Mouse (Mus musculus): ENCODE results near the gene Mrgpra6. TPM values are rescaled to one million over a fixed set of nuclear protein-coding genes. Genes with fewer than 3 reads are reported as not detected.

The Mrgpra6 gene
- not detected for total RNA-seq (2021)
- long read RNA-seq, experiment 1: 0 reads
- long read RNA-seq, experiment 2: 0 reads

DNA sequence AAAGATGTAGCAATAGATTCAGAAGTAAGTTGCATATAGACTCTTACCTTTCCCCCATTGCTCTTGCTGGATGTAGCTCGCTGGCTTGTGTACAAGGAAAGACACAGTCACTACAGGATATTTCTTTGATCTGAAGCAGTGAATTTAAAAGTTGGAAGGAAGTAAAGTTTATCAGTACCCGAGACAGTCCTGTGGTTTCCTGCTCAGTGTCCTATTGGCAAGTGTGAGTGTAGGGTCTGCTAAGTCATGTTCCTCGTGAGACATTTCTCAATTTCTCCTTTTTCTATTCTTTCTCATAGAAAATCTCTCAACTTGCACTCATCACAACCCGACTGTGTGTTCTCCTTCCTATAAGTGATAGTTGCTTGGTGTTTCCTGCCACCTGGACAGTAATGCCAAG is at the start of gene Mrgpra6:
Mrgpra6 (minus strand) TSS at position 91 of the 400 bp plus-strand sequence.
- no peak for DNase-seq (ENCODE audit: low spot score in 2 of 2)

DNA sequence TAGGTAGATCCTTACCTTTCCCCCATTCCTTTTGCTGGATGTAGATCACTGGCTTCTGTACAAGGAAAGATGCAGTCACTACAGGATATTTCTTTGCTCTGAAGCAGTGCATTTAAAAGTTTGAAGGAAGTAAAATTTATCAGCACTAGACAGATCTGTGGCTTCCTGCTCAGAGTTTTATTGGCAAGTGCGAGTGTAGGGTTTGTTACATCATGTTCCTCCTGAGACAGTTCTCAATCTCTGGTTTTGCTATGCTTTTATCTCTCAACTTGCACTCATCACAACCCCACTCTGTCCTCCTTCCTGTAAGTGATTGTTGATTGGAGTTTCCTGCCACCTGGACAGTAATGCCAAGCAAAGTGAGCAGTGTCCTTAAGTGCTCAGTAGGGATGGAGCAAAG is 48.0 kb upstream of the Mrgpra6 start, which contains the start of gene Mrgpra9:
Mrgpra9 (minus strand) TSS at position 79 of the 400 bp plus-strand sequence.
- DNase-seq (ENCODE audit: low spot score in 2 of 2): no peak

DNA sequence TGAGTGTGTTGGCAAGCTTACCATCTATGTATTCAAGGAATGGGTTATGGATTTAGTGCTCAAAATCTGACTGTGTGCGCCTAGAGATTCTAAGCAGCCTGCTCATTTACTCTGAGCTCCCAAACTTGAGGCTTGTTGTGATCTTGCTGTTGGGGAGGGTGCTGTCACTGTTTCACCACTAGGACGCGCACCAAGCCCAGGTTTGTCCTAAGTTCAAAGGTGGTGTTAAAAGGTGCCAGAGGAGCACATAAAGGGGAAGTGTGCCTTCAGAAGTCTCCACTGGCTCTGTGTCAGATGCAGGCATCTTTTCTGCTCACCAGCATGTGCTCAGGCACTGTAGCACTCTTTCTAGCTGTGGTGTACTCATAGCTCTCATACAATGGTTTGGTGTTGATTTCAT is 39.9 kb upstream of the Mrgpra6 start:
- DNase-seq (ENCODE audit: low spot score in 2 of 2): no peak

DNA sequence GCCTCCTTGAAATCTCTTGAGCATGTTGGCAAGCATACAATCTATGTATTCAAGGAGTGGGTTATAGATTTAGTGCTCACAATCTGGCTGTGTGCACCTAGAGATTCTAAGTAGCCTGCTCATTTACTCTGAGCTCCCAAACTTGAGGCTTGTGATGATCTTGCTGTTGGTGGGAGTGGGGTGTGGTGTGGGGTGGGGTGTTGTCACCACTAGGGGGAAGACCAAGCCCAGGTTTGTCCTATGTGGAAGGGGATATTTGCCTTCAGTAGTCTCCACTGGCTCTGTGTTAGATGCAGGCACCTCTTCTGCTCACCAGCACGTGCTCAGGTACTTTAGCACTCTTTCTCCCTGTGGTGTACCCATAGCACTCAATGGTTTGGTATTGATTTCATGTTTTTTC is 9.4 kb downstream of the Mrgpra6 start:
- DNase-seq (ENCODE audit: low spot score in 2 of 2): no peak

DNA sequence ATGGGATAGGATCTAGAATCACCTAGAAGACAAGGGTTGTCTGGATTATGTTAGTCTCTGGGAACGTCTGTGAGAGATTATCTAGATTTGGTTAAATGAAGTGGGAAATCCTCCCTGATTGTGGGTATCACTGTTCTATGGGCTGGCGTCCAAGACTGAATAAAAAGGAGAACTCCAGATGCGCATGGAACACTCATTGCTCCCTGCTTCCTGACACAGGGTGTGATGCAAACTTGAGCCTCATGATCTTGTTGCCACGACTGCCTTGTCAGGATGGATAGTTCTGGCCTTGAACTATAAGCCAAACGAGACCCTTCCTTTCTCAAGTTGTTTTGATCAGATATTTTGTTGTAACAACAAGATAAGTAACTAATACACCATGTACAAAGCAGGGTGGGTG is 33.9 kb downstream of the Mrgpra6 start:
- no peak for DNase-seq (ENCODE audit: low spot score in 2 of 2)

DNA sequence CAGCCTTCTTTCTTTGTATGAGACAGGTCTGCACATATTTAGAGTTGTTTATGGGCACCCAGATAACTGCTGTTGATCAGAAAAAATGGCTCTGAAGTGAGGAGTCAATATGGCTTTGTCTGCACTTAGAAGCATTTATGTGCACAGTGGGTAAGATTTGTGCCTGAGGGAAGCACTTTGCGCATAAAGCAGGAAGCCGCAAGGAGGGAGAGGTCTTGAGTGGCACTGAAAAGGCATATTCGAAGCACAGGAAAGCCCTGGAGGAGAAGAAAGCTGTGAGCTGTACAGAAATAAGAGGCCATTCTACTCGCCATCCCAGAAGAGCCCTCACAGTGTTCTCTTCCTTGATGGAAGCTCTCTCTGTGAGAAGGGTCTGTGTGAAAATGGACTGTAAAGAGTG is 39.7 kb downstream of the Mrgpra6 start:
- DNase-seq (ENCODE audit: low spot score in 2 of 2): no peak

DNA sequence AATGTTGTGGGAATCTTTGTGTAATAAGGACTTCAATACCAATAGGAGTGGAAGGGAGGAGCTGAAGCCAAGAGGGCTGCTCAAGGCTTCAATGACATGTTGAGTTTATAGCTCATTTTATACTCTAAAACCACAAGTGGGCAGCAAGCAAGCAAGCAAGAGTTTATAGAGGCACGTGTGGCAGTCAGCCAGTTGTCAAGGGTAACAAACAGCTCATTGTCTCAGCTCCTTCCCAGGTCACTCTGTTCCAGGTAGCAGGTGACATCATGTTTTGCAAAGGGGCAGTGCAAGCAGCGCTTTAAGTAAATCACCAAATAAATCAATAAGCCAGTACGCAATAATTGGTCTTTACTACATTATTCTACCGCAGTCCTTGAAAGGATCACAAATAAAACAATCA is 41.5 kb downstream of the Mrgpra6 start:
- no peak for DNase-seq (ENCODE audit: low spot score in 2 of 2)

DNA sequence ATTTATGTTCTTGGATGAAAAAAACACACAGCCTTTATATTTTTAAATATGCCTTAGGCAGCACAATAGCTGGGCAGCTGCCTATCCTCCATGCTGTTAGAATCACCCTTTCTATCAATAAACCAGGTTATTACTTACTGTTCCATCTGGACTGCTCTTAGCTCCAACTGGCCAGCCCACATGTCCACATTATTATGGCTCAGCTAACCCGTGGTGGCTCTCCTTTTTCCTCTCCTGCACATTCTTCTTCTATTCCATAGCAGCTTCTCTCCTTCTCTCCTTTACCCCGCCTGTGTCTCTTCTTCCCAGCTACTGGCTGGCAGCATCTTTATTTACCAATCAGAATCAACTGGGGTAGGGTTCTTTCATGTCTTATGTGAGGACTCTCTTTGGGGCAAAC is 46.3 kb downstream of the Mrgpra6 start:
- no peak for DNase-seq (ENCODE audit: low spot score in 2 of 2)

DNA sequence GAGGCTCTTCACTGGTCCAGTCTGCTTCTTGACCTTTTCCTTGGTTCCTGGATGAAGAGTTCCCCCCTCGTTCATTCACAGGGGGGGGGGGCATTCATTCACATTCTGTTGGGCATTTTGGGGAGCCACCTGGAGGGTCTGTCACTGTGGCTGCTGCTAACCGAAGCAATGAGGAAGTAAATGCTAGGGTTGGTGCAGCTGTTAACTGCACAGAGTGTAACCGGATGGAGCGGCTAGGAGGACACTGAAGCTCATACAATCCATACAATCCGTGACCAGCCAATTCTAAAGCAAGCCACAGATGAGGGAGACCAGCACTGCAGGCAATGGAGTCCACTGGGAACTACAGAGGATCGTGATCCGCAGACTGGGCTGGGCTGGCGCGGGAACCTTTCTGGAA is 47.0 kb downstream of the Mrgpra6 start:
- no peak for DNase-seq (ENCODE audit: low spot score in 2 of 2)

DNA sequence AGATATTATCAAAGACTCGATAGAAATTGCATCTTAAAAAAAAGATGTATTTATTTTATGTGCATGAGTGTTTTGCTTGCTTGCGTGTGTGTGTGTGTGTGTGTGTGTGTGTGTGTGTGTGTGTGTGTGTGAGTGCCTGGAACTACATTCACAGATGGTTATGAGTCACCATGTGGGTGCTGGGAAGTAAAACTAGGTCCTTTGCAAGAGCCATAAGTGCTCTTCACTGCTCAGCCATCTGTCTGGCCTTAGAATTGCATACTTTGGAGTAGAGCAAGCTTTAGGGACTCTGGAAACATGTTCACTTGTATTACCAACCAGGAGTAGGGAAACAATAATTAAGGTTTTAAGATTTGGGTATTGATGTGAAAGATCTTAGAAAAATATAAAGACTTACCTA is 48.9 kb downstream of the Mrgpra6 start:
- no peak for DNase-seq (ENCODE audit: low spot score in 2 of 2)

DNA sequence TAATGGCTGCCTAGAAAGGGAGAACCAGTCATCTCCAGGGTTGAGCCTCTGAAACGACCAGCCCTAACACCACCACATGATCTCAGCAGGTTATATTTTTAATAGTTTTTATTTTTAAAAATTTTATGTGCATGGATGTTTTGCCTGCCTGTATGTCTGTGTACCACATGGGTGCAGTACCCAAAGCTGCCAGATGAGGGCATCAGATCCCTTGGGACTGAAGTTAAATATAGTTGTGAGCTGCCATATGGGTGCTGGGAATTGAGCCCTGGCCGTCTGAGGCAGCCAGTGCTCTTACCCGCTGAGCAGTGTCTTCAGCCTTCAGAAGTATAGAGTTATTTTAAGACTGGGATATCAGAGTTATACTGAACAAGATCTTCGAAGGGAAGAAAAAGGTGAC is 49.3 kb downstream of the Mrgpra6 start:
- no peak for DNase-seq (ENCODE audit: low spot score in 2 of 2)

DNA sequence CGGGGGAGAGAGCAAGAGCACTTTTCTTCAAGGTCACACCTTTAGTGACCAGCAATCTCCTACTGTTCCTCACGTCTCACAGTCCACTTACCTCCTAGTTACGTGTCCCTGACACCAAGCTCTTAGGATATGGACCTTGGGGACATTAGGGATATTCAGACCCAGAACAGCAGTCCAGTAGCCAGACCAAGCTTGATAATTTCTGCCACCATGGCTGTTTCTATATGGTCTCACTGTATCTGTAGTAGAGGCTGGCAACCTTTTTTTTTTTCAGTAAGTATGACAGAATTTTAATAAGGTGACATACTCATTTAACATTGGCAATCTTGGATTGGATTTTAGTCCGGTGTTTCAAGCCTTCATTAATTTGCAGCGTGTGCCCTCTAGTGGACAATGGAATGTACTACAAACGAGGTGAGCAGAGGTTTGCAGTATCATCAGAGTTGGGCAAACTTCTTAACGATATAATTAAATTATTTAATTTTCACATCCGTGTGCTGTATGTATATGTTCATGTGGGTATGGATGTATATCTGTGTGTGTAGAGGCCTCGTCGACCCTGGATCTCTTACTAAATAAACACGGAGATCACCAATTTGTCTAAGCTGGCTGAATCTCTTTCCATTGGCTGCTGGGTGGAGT is 54.2 kb downstream of the Mrgpra6 start:
- DNase-seq (ENCODE audit: low spot score in 2 of 2): no peak

DNA sequence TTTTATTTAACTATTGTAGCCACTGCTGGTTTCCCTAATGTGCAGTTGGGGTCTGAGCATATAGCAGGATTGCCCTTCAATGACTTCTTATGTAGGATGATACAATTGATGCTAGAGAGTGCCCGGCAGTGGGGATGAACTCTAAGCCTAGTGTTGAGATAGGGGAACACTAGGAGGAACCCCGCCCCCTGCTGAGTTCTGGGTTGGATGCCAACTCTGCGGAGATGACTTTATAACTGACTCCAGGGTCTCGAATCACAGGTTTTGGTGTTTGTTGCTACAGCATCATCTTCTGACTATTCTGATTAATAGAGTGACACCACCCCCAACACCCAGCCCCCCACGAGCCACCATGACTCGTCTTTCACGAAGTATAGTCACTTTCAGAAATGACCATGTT is 56.4 kb downstream of the Mrgpra6 start:
- DNase-seq (ENCODE audit: low spot score in 2 of 2): no peak

DNA sequence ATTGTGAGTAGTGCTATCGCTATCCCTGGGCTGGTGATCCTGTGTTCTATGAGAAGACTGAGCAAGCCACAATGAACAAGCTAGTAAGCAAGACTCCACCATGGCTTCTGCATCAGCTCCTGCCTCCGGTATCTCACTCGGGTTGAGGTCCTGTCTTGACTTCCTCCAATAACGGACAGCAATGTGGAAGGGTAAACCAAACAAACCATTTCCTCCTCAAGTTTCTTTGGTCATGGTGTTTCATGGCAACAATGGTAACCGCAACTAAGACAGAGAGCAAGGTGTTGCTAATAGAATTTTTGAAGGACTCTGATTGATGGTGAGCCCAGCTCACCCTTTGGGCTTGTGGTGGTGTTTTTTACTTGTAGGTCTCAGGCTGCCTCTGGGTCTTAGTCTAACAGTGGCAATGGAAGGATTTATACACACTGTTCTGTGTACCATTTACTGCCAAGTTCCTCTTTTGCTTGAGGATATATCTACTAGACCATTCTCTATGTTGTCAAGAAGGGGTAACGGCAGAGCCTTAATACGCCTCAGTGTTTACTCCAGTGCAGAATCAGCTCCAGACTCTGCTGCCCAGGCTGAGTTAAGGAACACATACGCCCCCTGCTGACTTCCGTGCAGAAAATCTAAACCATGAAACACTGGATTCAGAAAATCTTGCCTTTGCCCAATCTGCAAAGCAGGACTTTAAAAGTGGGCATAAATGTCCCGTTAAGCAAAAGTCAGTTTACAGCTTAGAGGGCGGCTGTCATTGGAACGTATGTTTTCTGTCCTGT is 58.5 kb downstream of the Mrgpra6 start:
- no peak for DNase-seq (ENCODE audit: low spot score in 2 of 2)

DNA sequence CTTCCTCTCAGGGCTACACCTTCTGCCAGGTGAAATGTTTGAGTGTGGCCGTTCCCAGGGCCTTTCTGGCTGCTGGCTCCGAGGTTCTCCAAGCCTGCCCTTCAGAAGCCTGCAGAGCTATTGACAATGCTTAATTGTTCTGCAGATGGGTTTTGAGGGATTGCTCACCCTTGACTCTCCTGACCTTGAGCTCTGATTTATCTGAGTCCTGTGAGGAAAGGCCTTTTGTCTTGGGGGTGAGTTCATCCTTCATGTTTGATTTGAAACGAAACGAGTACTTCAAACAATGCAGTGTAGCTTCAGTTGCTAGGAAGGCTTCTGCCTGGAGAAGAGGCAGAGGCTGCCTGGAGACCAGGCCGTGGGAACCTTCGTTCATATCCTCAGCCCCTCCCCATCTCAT is 60.4 kb downstream of the Mrgpra6 start:
- DNase-seq (ENCODE audit: low spot score in 2 of 2): no peak

DNA sequence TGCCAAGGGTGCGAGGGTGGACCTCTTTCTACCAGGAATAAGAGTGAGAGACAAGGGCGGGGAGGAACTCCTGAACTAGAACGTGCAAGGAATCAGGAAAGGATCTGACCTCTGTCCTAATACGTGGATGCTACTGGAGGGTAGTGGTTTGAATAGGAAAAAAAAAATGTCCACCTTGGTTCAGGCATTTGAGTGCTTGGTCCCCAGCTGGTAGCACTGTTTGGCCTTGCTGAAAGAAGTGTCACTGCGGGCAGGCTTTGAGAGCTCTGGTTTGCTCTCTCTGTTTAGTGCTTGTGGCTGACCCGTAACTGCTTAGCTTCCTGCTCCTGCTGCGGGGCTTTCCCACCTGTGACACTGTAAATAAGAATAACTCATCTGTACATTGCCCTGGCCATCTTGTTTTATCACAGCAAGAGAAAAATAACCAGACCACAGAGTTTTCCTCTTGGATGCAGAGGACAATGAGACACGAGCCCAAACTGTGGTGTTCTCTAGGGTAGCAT is 64.8 kb downstream of the Mrgpra6 start:
- no peak for DNase-seq (ENCODE audit: low spot score in 2 of 2)

Other genes with a start within 250 kb of the Mrgpra6 start
- 10 to 100 TPM; 11.3 to 13.0 TPM for gene Uevld, start 246.4 kb downstream of the Mrgpra6 start, total RNA-seq (2021)
- not detected for gene Gm9999, start 221.3 kb downstream of the Mrgpra6 start, total RNA-seq (2021)
- 10 to 100 TPM; 18.2 to 20.7 TPM for gene Spty2d1, start 196.5 kb downstream of the Mrgpra6 start, total RNA-seq (2021)
- gene Tmem86a, start 154.3 kb downstream of the Mrgpra6 start, total RNA-seq (2021): 1 to 10 TPM; 9.4 to 9.5 TPM
- gene Ptpn5, start 71.2 kb downstream of the Mrgpra6 start, total RNA-seq (2021): not detected
- not detected for gene Mrgpra9, start 47.9 kb upstream of the Mrgpra6 start, total RNA-seq (2021)
- not detected for gene Mrgpra1, start 149.3 kb upstream of the Mrgpra6 start, total RNA-seq (2021)
- gene Mrgpra2a, start 247.2 kb upstream of the Mrgpra6 start, total RNA-seq (2021): not detected

Data from gastrocnemius, postnatal 4 days (tissue).